Mouse (Mus musculus): ENCODE data around the gene 5430419D17Rik. TPM values are rescaled to one million over a fixed set of nuclear protein-coding genes. Genes with fewer than 3 reads are reported as not detected.

Gene 5430419D17Rik
- polyA plus RNA-seq, 1 experiment from 2014 or later: 0.61 TPM

DNA sequence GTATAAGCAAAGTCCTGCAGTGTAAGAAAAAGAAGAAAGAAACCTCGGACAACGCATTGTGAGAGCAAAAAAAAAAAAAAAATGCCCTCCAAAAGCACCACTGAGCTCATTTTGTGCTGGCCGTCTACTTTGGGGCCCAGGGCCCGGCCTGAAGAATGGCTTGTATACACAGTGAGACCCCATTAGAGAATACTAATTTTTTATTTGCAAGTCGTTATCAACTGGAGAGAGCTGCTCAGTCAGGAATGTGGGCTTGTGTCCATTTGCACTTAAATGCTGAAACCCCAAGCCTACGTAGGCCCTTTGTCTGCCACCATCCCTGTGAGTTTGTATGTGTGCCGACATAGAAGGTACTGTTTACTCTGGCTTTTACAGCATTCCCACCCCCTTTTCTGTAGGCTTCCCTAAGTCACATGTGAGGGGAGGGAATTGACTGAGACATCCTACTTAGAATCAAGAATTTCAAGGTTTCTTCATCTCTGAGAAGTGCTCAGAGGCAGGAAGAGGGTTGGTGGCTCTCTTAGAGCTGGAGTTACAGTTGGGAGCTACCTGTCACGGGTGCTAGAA lies 163.4 kb downstream of the 5430419D17Rik start:
- Histone ChIP-seq H3K9me3 (ENCODE audit: control insufficient read depth, low read length) (no peaks in the 10 kb centered on the region), H3K36me3 (ENCODE audit: control insufficient read depth, insufficient read depth, low read length) (peaks cover 32% of the 10 kb centered on the region), H3K4me3 (ENCODE audit: control insufficient read depth in 1 of 2, insufficient read depth in 1 of 2, low read depth in 1 of 2, low read length in 2 of 2) (no peak overlapping the region), H3K4me2 (ENCODE audit: low read length) (no peak overlapping the region), H3K9ac (ENCODE audit: low read length) (no peak overlapping the region), H3K4me1 (ENCODE audit: control insufficient read depth in 2 of 2, insufficient read depth in 2 of 2, low read length in 2 of 2) (no peaks in the 10 kb centered on the region), H3K27ac (replicated peaks in 1 of 2; ENCODE audit: control insufficient read depth in 1 of 2, insufficient read depth in 1 of 2, low read depth in 2 of 2, low read length in 2 of 2) (no peak overlapping the region), H3K27me3 (ENCODE audit: control insufficient read depth, insufficient read depth, low read length) (no peaks in the 10 kb centered on the region)
- no peak for ATAC-seq (ENCODE audit: insufficient number of reproducible peaks, insufficient read depth, low FRiP score, low read depth)
- 78% methylated on average over 8 of the region's 8 CpGs for WGBS

DNA sequence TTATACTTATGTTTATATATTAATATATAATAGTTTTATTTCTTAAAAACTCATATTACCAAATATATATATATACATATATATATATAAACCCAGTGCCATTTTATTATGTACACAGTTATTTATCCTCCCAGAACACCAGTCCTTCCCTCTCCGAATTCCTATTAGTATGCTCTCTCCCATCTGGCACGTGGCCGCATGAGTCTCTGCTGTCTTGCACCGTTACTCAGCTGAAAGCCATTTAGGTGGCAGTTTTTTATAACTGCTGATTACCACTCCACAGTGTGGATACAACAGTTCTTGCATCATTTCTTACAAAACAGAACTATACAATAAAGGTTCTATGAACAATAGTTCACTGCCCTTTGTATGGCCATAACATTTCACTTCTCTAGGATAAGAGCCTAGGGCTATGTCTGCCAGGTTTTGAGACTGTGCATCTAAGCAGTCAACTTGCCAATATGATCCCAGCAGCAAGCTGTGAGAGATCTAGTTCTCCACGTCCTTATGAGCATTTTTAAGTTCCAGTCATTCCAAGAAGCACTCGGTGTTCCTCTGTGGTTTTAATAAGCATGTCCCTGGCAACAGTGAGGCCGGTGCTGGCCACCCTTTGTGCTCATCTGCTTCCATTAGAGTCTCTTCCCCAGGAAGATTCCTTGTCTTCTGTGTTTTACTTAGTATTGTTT lies 171.8 kb downstream of the 5430419D17Rik start:
- ATAC-seq (ENCODE audit: insufficient number of reproducible peaks, insufficient read depth, low FRiP score, low read depth): no peak
- H3K4me1 ChIP-seq (ENCODE audit: control insufficient read depth in 2 of 2, insufficient read depth in 2 of 2, low read length in 2 of 2): no peaks in the 10 kb centered on the region
- H3K4me2 ChIP-seq (ENCODE audit: low read length): no peak overlapping the region
- H3K9ac ChIP-seq (ENCODE audit: low read length): no peak overlapping the region
- no peaks in the 10 kb centered on the region for H3K9me3 ChIP-seq (ENCODE audit: control insufficient read depth, low read length)
- H3K27me3 ChIP-seq (ENCODE audit: control insufficient read depth, insufficient read depth, low read length): no peaks in the 10 kb centered on the region
- no peak overlapping the region for H3K27ac ChIP-seq (replicated peaks in 1 of 2; ENCODE audit: control insufficient read depth in 1 of 2, insufficient read depth in 1 of 2, low read depth in 2 of 2, low read length in 2 of 2)
- peaks cover 80% of the 10 kb centered on the region for H3K36me3 ChIP-seq (ENCODE audit: control insufficient read depth, insufficient read depth, low read length)
- 88% methylated on average over 7 of the region's 7 CpGs for WGBS
- H3K4me3 ChIP-seq (ENCODE audit: control insufficient read depth in 1 of 2, insufficient read depth in 1 of 2, low read depth in 1 of 2, low read length in 2 of 2): no peak overlapping the region

Other genes with a start within 250 kb of the 5430419D17Rik start
- 60.0 and 73.5 TPM in 2 replicates for gene Htra1, start 238.3 kb upstream of the 5430419D17Rik start, polyA plus RNA-seq (2014; fragmentation: Nextera tagmentation; extraction: Ambion mirVana)
- gene Dmbt1, start 142.3 kb upstream of the 5430419D17Rik start, polyA plus RNA-seq (2014; fragmentation: Nextera tagmentation; extraction: Ambion mirVana): not detected in 2 replicates
- not detected in 2 replicates for gene 4933402N03Rik, start 28.1 kb upstream of the 5430419D17Rik start, polyA plus RNA-seq (2014; fragmentation: Nextera tagmentation; extraction: Ambion mirVana)
- 0.39 and 1.1 TPM in 2 replicates for gene Cuzd1, start 147.9 kb downstream of the 5430419D17Rik start, polyA plus RNA-seq (2014; fragmentation: Nextera tagmentation; extraction: Ambion mirVana)
- not detected in 2 replicates for gene Fam24b, start 155.1 kb downstream of the 5430419D17Rik start, polyA plus RNA-seq (2014; fragmentation: Nextera tagmentation; extraction: Ambion mirVana)
- not detected in 2 replicates for gene Fam24a, start 159.5 kb downstream of the 5430419D17Rik start, polyA plus RNA-seq (2014; fragmentation: Nextera tagmentation; extraction: Ambion mirVana)
- gene 2310057M21Rik, start 188.4 kb downstream of the 5430419D17Rik start, polyA plus RNA-seq (2014; fragmentation: Nextera tagmentation; extraction: Ambion mirVana): 17.1 and 17.4 TPM in 2 replicates
- gene Pstk, start 196.7 kb downstream of the 5430419D17Rik start, polyA plus RNA-seq (2014; fragmentation: Nextera tagmentation; extraction: Ambion mirVana): 88.8 and 98.9 TPM in 2 replicates
- gene Ikzf5, start 236.1 kb downstream of the 5430419D17Rik start, polyA plus RNA-seq (2014; fragmentation: Nextera tagmentation; extraction: Ambion mirVana): 10.8 and 11.3 TPM in 2 replicates
- gene Acadsb, start 236.2 kb downstream of the 5430419D17Rik start, polyA plus RNA-seq (2014; fragmentation: Nextera tagmentation; extraction: Ambion mirVana): 91.6 and 98.3 TPM in 2 replicates